Mouse (Mus musculus) adipocyte (in vitro differentiated cells): Measurements from ENCODE around the gene Lrrc47.

Source experiments
- DNase-seq: peaks from one replicate; pipeline ENCODE4 v3.0.0-alpha.2; 2016; ENCODE audit warnings: low spot score

The Lrrc47 gene

DNA sequence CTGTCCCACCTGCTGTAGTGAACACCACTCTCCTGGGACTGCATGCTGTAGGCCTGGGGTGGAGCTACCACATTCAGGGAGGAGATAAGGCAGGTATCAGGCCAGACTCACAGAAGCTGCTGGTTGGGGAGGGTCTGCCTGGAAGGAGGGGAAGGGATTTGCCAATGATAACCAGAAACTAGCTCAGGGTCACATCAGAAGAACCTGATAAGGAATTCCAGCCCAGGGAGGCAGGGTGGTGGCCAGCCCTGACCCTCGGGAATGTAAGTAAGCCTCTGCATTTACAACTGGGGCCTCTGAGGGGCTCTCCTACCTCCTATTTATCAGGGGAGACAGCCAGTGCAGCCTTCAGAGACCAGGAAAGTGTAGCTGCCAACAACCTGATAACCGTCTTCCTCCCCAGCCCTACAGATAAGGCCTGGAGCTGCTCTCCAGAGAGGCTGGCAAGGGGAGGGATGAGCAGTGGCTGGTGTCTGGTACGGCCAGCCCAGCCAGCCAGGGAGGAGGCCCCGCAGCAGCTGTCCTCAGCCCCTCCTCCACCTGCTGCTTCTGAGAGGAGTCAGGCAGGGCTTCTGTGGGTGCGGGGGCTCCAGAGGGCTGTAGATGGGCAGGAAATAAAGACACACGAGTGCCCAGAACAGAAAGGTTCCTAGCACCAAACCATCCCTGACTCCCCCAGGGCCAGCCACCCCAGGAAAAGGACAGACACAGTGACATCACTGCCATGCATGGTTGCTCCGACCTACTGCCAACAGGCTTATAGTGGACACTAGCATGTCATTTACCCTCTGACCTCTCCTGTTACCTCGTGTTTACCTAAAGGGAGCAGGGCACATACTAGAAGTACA is 12.4 kb downstream of the Lrrc47 start:
- DNase-seq: no peak

DNA sequence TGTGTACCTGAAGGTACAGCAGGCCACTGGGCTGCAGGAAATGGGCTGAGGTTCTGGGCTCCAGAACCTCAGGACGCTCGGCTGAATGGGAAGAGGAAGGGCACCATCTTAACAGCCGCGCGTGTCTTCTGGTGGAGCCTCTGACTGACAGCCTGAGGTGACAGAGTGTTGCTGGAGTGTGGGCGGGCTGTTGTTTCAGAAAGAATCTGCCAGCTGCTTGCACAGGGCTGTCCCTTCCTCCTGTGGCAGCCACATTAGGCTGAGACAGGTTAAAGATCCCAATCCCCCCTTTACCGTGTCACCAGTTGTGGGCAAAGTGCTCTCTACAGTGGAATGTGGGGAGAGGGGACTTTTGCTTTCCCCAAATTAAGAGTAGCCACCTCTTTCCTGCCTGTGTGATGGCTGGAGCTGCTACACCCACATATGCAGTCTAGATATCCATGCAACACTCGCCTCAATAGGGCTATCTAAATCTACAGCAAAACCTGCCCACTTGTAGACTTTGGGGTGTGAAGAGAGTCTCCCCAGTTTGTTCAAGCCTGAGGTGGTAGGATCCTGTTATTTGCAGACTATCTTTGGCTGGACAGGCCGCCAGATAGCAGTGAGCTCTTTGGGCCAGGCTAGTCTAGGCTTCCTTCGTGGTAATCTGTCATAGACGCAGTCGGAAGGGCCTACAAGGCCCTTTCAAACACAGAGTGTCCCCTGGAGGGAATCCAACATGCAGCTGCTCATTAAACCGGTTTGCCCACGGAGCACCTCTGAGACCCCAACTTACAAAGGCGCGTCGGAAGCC is 13.4 kb downstream of the Lrrc47 start:
- DNase-seq: peak; percentile 42

DNA sequence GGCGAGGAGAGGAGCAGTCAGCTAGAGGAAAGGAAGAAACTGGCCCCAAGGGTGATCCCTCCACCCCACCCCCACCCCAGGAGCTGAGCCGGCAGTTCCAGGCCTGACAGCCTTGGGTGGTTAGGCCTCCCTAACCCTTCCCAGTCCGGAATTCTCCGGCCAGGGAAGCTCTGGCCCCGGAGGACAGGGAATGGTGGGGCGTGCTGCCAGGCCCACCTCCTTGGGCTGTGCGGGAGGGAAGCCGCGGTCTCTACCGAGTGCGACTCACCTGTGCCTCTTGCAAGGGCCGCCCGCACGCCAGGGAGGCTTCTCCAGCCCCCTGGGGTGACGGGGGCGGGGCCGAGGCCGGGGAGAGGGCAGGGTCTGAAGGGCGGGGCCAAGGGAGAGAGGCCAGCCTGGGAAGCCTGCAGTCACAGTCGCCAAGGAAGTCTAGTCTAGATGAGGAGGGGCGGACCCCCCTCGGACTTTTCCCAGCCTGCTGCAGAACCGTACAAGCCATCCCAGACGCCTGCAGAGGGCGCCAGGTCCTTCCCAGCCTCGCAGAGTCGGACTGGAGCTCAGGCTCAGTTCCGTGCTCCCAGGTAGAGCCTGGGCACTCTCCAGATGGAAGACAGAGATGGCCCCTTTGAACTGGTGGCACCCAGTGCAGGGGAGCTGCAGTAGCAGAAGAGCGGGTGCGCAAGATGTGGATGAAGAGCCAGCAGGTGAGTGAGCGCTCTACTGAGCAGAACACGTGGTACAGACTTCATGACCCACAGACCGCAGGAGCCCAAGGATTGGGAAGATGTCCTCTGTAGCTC is 14.3 kb downstream of the Lrrc47 start, which contains the start of gene Smim1:
Smim1 (minus strand) TSS at position 590 of the 800 bp plus-strand sequence.
- peak; percentile 91 for DNase-seq

DNA sequence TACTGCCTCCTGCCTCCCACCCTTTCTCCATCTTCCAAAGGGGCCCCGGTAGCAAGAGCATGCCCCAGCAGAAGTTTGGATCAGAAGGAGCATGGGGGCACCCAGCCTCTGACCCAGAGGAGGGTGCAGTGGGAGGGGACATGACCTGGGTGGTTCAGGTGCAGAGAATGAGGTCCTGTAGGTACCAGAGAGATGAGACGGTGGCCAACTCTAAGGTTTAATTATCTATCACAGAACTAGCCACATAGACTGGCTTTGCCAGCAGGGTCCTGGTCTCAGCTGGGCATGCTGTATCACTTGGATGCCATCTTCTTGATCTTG is 14.9 kb downstream of the Lrrc47 start:
- no peak for DNase-seq

DNA sequence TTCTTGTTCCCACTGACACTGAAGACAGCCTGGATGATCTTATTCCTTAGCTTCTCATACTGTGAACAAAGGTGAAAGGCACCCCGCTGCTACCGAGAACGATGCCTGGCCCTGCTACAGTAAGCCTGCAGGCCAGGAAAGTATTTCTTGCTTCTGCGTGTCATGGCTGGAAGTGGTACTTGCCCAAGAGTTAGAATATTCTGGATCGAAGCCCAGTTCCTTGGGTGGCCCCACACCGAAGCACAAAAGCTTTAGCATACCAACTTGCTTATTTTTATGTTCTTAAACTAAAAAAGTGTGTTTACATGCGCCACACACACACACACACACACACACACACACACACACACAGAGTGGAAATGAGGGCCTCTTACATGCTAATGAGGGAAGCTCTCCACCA is 16.5 kb downstream of the Lrrc47 start:
- peak; percentile 71 for DNase-seq

DNA sequence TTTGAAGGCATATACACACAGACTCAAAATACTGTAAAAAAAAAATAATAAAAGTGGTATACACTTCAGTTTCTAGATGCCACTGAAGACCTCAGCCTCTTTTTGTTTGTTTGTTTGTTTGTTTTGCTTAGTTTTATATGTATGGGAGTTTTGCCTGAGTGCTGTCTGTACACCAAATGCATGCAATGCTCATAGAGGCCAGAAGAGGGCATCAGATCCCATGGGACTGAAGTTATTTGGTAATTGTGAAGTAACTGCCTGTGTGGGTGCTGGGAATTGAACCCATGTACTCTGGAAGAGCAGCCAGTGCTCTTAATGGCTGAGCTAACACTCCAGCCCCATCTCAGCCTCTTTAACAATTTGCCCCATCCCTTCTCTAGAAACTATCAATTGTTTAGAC is 17.1 kb downstream of the Lrrc47 start:
- peak; percentile 56 for DNase-seq

DNA sequence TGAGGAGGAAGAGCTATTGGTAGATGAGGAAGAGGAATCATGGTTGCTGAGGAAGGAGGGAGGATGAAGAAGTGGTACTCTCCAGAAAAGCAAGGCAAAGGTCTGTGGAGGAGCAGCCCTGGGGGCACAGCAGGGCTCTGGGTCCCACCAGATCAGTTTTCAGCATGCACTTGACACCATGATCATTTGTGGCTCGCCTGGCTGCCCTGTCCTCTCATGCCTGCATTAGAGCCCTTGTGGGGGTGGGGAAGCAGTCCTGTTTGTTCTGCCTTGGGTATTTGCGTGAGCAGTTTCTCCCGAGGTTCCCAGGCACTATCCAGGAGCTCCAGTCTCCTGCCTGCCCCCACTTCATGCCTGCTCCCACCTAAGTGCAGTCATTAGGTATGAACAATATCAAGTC is 25.6 kb downstream of the Lrrc47 start:
- no peak for DNase-seq

DNA sequence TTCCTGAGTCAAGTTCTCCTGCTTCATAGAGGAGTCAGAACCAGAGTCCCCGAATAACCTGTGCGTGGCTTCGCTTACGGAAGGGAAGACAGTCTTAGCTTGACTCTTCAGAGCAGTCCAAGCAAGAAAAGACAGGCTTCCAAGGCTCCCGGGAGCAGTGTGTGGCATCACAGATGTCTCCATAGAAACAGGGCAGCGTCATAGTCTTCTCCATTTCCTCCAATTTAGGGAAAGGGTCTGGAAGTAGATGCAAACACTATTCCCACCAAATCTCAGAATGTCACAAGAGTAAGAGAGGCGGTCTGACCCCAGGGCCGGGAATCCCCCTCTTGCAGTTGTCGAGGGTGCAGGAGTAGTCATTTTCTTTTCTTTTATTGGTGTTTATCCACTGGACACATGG is 31.0 kb downstream of the Lrrc47 start, which contains the start of gene Ccdc27:
Ccdc27 (minus strand) TSS at position 101 of the 400 bp plus-strand sequence.
- DNase-seq: no peak

DNA sequence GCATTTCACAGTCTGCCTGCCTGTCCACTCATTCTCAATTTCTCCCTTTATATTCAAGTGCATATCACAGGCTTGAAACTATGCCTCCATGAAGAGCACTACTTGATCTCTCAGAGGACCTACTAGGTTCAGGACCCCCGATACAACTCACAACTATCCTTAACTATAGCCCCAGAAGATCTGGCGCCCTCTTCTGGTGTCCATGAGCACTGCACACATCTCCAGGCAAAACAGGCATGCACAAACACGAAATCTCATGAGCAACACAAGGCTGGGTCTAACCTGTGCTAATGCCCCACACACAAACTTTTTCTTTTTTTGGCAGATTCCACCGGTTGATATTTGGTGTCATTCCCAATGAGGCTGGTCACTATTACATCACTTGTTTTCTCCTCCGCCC is 34.3 kb downstream of the Lrrc47 start:
- no peak for DNase-seq

DNA sequence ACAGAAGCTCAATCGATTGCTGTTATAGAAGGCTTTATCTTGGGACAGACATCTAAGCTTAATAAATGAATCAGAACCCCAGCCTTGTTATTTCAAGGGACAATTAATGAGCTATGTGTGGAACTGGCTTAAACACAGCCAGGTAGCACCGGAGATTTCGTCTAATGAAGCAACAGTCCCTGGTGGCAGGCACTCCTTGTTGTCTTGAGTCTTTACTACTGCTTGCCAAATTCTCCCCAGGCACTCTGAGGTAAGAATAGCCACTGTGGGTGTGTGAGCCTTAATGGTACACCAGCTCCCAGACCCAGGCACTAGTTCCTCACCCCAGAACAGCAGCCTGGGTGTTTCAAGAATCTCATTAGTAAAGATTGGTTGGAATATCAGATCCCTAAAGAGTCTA is 39.9 kb downstream of the Lrrc47 start:
- DNase-seq: no peak

DNA sequence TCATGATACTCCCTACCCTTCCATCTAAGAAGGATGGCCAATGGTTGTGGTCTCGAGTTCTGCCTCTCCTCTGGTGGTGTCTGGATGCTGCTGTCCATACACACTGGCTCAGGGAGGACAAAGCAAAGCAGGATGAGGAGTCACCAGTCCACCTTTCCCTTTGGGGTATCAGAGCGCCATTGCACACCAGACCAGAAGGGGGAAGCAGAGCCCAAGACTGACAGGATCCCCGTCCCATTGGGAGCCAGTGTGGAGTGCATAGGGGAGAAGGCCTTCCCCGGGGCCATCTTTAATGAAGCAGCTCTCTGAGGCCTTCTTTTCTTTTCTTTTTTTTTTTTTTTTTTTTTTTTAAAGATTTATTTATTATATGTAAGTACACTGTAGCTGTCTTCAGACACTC is 41.5 kb downstream of the Lrrc47 start:
- DNase-seq: no peak

DNA sequence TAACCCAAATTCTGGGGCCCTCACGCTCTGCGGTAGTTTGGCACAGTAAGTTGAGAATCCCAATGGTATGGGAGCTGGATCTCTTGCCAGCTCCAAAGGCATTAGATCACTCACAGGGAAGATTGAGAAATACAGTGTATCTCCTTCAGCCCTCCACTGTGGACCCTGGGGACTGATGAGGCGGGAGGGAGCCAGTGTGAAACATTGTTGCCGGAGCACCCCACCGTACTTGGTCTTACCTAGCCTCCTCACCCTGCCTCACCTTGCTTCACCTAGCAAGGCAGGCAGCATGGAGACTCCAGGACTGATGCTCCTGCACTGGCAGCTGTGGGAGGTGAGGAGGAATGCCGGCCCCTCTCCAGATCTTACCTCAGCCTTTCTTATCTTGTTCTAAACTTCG is 44.0 kb downstream of the Lrrc47 start:
- no peak for DNase-seq

DNA sequence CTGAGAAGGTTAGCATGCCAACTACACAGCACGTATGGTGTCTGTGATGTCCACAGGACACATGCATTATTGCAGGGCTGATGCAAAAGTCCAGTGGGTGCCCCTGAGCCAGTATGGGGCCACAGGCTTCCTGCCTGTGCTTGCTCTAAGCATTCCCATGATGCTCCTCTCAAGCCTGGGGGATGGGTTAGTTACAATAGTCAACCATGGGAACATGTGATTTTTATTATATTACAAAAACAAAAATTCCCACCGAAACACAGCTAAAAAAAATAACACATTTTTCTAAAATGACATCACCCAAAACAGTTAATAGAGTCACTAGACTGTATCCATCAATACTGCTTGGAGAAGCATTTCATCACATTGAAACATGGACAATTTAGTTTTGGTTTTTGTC is 44.5 kb downstream of the Lrrc47 start:
- DNase-seq: no peak

DNA sequence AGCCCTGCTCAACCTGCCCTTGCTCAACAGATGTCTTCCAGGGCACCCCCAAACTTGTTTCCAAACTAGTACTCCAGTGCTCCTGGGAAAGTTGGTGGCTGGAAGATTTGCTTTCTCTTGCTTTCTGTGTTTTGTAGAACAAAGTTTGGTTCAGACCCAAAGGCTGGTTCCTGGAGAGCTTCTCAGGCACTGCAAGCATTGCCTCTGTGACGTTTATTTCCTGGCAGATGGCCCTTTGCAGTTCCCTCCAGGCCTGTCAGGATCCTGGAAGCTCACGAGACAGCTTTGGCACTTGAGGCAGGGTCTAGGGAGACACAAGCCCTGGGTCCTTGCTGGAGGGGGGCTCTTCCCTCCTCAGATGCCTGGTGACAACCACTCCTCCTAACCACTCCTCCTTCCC is 45.1 kb downstream of the Lrrc47 start:
- peak; percentile 69 for DNase-seq

DNA sequence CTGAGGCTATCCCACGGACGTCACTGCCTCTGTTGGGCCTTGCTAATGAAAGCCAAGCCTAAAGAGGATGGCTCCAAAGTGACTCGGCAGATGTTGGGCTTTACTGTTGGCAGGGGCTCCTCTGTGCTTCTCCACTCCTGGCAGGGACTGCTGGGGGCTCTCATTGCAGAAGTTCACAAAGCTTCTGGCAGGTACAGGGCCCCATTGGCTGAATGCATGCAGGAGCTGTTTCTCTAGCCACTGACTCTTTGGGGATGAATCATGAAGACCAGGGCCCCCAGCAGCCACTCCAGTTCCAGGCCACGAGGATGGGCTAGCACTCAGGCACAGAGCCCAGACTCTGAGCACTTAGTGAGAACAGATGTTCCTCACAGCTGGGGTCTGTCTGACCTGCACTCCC is 46.2 kb downstream of the Lrrc47 start:
- DNase-seq: no peak

DNA sequence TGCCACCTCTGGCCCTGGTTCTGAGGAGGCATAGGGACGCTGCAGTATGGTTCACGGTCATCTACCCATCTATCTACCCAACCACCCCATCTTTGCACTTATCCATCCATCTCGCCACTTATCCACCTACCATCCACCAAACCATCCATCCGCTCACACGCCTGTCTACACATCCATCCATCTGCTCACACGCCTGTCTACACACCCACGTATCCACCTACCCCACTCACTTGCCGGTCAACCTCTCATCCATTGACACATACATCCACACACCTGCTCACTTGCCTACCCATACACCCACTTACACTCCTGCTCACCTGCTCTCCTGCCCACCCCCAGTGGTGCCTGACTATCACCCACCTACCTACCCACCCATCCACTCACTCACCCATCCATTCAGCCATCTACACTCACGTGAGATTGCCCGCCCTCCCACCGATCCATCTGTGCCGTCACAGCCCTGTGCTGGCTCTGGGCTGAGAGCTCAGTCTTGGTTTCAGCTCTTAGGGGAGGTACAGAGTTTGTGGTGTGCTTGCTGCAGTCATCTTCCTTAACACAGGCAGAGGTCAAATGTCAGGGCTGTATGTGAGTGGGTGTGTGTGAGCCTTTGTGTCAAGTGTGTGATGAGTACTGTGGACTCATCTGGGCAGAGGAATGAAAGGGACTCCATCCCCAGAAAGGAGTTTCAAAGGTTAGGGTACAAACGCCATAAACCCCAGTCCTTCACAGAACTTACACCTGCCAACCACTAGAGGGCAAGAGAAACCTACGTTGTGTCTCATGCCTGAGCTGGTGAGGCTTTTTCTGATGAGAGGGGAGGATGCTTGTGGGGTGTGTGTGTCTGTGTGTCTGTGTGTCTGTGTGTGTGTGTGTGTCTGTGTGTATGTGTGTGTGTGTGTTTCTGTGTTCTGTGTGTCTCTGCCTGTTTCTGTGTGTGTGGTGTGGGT is 53.6 kb downstream of the Lrrc47 start:
- peak; percentile 58 for DNase-seq

DNA sequence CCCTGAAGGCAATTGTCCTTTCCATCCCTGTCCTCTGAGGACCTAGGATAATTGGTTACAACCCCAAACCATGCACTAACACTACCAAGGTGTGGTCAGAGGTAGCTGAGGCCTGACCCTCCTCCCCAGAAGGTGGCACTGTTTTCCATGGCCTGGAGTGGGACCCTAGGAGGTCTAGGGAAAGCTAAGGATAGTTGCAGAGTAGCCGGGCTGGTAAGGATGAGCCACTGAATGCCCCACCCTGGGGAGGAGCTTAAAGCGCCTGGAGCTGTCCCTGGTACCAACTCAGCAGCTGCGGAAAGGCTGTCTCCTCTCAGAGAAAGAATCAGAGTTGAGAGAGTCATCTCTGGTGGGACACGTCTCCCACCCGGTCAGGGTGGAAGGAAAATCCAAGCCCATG is 59.4 kb downstream of the Lrrc47 start:
- peak; percentile 24 for DNase-seq
